Mouse (Mus musculus): ENCODE results near the gene D930020B18Rik. TPM values are rescaled to one million over a fixed set of nuclear protein-coding genes. Genes with fewer than 3 reads are reported as not detected.
A peak's percentile ranks its signal among the peaks of the same experiment; 100 is the strongest.

Gene D930020B18Rik
- polyA plus RNA-seq, 1 experiment from 2014 or later = 0.13 TPM

GRCm38 (mm10) chr10:121628561-121629040 is 12.8 kb upstream of the D930020B18Rik start:
- Histone ChIP-seq H3K27me3 (replicated peaks; ENCODE audit: control insufficient read depth, insufficient read depth, low read length) (no peaks in the 10 kb centered on the region), H3K4me2 (ENCODE audit: low read length) (no peak overlapping the region), H3K4me1 (ENCODE audit: control insufficient read depth, insufficient read depth, low read depth, low read length) (peaks cover 14% of the 10 kb centered on the region), H3K9ac (ENCODE audit: low read depth, low read length) (no peak overlapping the region), H3K36me3 (ENCODE audit: control insufficient read depth, insufficient read depth, low read length) (no peaks in the 10 kb centered on the region), H3K27ac (ENCODE audit: low read depth, low read length) (no peak overlapping the region), H3K9me3 (ENCODE audit: control insufficient read depth, low read length) (no peaks in the 10 kb centered on the region), H3K4me3 (ENCODE audit: low read length) (no peak overlapping the region)
- no peak for ATAC-seq
- 89% methylated on average over 6 of the region's 6 CpGs for WGBS

GRCm38 (mm10) chr10:121634159-121634558 is 7.2 kb upstream of the D930020B18Rik start:
- no peaks in the 10 kb centered on the region for H3K27me3 ChIP-seq (replicated peaks; ENCODE audit: control insufficient read depth, insufficient read depth, low read length)
- H3K27ac ChIP-seq (ENCODE audit: low read depth, low read length) = no peak overlapping the region
- H3K4me3 ChIP-seq (ENCODE audit: low read length) = no peak overlapping the region
- H3K9me3 ChIP-seq (ENCODE audit: control insufficient read depth, low read length) = no peaks in the 10 kb centered on the region
- H3K9ac ChIP-seq (ENCODE audit: low read depth, low read length) = no peak overlapping the region
- H3K4me1 ChIP-seq (ENCODE audit: control insufficient read depth, insufficient read depth, low read depth, low read length) = no peaks in the 10 kb centered on the region
- no peaks in the 10 kb centered on the region for H3K36me3 ChIP-seq (ENCODE audit: control insufficient read depth, insufficient read depth, low read length)
- WGBS = 50% methylated on average over 1 of the region's 1 CpGs
- no peak for ATAC-seq
- no peak overlapping the region for H3K4me2 ChIP-seq (ENCODE audit: low read length)

GRCm38 (mm10) chr10:121636276-121636675 is 5.1 kb upstream of the D930020B18Rik start:
- Histone ChIP-seq H3K27ac (ENCODE audit: low read depth, low read length) (no peak overlapping the region), H3K9ac (ENCODE audit: low read depth, low read length) (no peak overlapping the region), H3K4me2 (ENCODE audit: low read length) (no peak overlapping the region), H3K36me3 (ENCODE audit: control insufficient read depth, insufficient read depth, low read length) (no peaks in the 10 kb centered on the region), H3K4me1 (ENCODE audit: control insufficient read depth, insufficient read depth, low read depth, low read length) (peaks cover 5% of the 10 kb centered on the region), H3K27me3 (replicated peaks; ENCODE audit: control insufficient read depth, insufficient read depth, low read length) (0 out of 2 replicates have a peak, but pooled peaks cover 2% of the 10 kb centered on the region), H3K9me3 (ENCODE audit: control insufficient read depth, low read length) (no peaks in the 10 kb centered on the region), H3K4me3 (ENCODE audit: low read length) (no peak overlapping the region)
- ATAC-seq = no peak
- WGBS = 92% methylated on average over 6 of the region's 6 CpGs

- Histone ChIP-seq H3K4me1 (ENCODE audit: control insufficient read depth, insufficient read depth, low read depth, low read length) (peaks cover 17% of the 10 kb centered on the region), H3K36me3 (ENCODE audit: control insufficient read depth, insufficient read depth, low read length) (no peaks in the 10 kb centered on the region), H3K27me3 (replicated peaks; ENCODE audit: control insufficient read depth, insufficient read depth, low read length) (peaks cover 14% of the 10 kb centered on the region), H3K4me3 (ENCODE audit: low read length) (no peak overlapping the region), H3K4me2 (ENCODE audit: low read length) (no peak overlapping the region), H3K9me3 (ENCODE audit: control insufficient read depth, low read length) (no peaks in the 10 kb centered on the region), H3K9ac (ENCODE audit: low read depth, low read length) (no peak overlapping the region), H3K27ac (ENCODE audit: low read depth, low read length) (no peak overlapping the region)
- ATAC-seq = peak; percentile 40; the same call in 1 of the 2 replicates
- WGBS = 70% methylated on average over 5 of the region's 5 CpGs
Observed at GRCm38 (mm10) chr10:121639573-121639972, 1.8 kb upstream of the D930020B18Rik start.

- Histone ChIP-seq H3K4me3 (ENCODE audit: low read length) (no peak overlapping the region), H3K4me1 (ENCODE audit: control insufficient read depth, insufficient read depth, low read depth, low read length) (peaks cover 17% of the 10 kb centered on the region), H3K9ac (ENCODE audit: low read depth, low read length) (no peak overlapping the region), H3K27me3 (replicated peaks; ENCODE audit: control insufficient read depth, insufficient read depth, low read length) (peaks cover 14% of the 10 kb centered on the region), H3K4me2 (ENCODE audit: low read length) (peak overlapping the region; percentile 98), H3K27ac (ENCODE audit: low read depth, low read length) (no peak overlapping the region), H3K36me3 (ENCODE audit: control insufficient read depth, insufficient read depth, low read length) (no peaks in the 10 kb centered on the region), H3K9me3 (ENCODE audit: control insufficient read depth, low read length) (no peaks in the 10 kb centered on the region)
- WGBS = 44% methylated on average over 6 of the region's 6 CpGs
- ATAC-seq = peak; percentile 75
Observed at GRCm38 (mm10) chr10:121640150-121640930, 1.0 kb upstream of the D930020B18Rik start.

GRCm38 (mm10) chr10:121640944-121641271 is 480 bp upstream of the D930020B18Rik start:
- peak overlapping the region; percentile 62 for H3K9ac ChIP-seq (ENCODE audit: low read depth, low read length)

GRCm38 (mm10) chr10:121642054-121642947 is 913 bp downstream of the D930020B18Rik start:
- H3K9me3 ChIP-seq (ENCODE audit: control insufficient read depth, low read length) = no peaks in the 10 kb centered on the region
- H3K27ac ChIP-seq (ENCODE audit: low read depth, low read length) = no peak overlapping the region
- H3K36me3 ChIP-seq (ENCODE audit: control insufficient read depth, insufficient read depth, low read length) = no peaks in the 10 kb centered on the region
- 5% methylated on average over 28 of the region's 28 CpGs for WGBS
- H3K9ac ChIP-seq (ENCODE audit: low read depth, low read length) = peak overlapping the region; percentile 62
- peak overlapping the region; percentile 98 for H3K4me2 ChIP-seq (ENCODE audit: low read length)
- ATAC-seq = no peak
- peaks cover 17% of the 10 kb centered on the region for H3K4me1 ChIP-seq (ENCODE audit: control insufficient read depth, insufficient read depth, low read depth, low read length)
- H3K27me3 ChIP-seq (replicated peaks; ENCODE audit: control insufficient read depth, insufficient read depth, low read length) = peaks cover 14% of the 10 kb centered on the region
- peak overlapping the region; percentile 59 for H3K4me3 ChIP-seq (ENCODE audit: low read length)

More at GRCm38 (mm10) chr10:121640944-121641271, 480 bp upstream of the D930020B18Rik start:
- peaks cover 17% of the 10 kb centered on the region for H3K4me1 ChIP-seq (ENCODE audit: control insufficient read depth, insufficient read depth, low read depth, low read length)
- peak overlapping the region; percentile 59 for H3K4me3 ChIP-seq (ENCODE audit: low read length)
- no peak for ATAC-seq
- peaks cover 14% of the 10 kb centered on the region for H3K27me3 ChIP-seq (replicated peaks; ENCODE audit: control insufficient read depth, insufficient read depth, low read length)
- no peaks in the 10 kb centered on the region for H3K36me3 ChIP-seq (ENCODE audit: control insufficient read depth, insufficient read depth, low read length)
- peak overlapping the region; percentile 98 for H3K4me2 ChIP-seq (ENCODE audit: low read length)
- no peaks in the 10 kb centered on the region for H3K9me3 ChIP-seq (ENCODE audit: control insufficient read depth, low read length)
- 14% methylated on average over 10 of the region's 10 CpGs for WGBS
- no peak overlapping the region for H3K27ac ChIP-seq (ENCODE audit: low read depth, low read length)

GRCm38 (mm10) chr10:121646294-121646693 is 4.9 kb downstream of the D930020B18Rik start:
- Histone ChIP-seq H3K27me3 (replicated peaks; ENCODE audit: control insufficient read depth, insufficient read depth, low read length) (peaks cover 12% of the 10 kb centered on the region), H3K4me3 (ENCODE audit: low read length) (no peak overlapping the region), H3K27ac (ENCODE audit: low read depth, low read length) (no peak overlapping the region), H3K9me3 (ENCODE audit: control insufficient read depth, low read length) (no peaks in the 10 kb centered on the region), H3K4me1 (ENCODE audit: control insufficient read depth, insufficient read depth, low read depth, low read length) (peaks cover 12% of the 10 kb centered on the region), H3K4me2 (ENCODE audit: low read length) (no peak overlapping the region), H3K9ac (ENCODE audit: low read depth, low read length) (no peak overlapping the region), H3K36me3 (ENCODE audit: control insufficient read depth, insufficient read depth, low read length) (no peaks in the 10 kb centered on the region)
- 83% methylated on average over 6 of the region's 6 CpGs for WGBS
- ATAC-seq = no peak

GRCm38 (mm10) chr10:121653079-121653478 is 11.7 kb downstream of the D930020B18Rik start:
- Histone ChIP-seq H3K27ac (ENCODE audit: low read depth, low read length) (no peak overlapping the region), H3K4me3 (ENCODE audit: low read length) (no peak overlapping the region), H3K9ac (ENCODE audit: low read depth, low read length) (no peak overlapping the region), H3K9me3 (ENCODE audit: control insufficient read depth, low read length) (no peaks in the 10 kb centered on the region), H3K4me2 (ENCODE audit: low read length) (no peak overlapping the region), H3K27me3 (replicated peaks; ENCODE audit: control insufficient read depth, insufficient read depth, low read length) (no peaks in the 10 kb centered on the region), H3K36me3 (ENCODE audit: control insufficient read depth, insufficient read depth, low read length) (no peaks in the 10 kb centered on the region), H3K4me1 (ENCODE audit: control insufficient read depth, insufficient read depth, low read depth, low read length) (no peaks in the 10 kb centered on the region)
- no peak for ATAC-seq
- 84% methylated on average over 1 of the region's 1 CpGs for WGBS
